Mouse (Mus musculus): Measurements from ENCODE around the gene Efs. TPM values are rescaled to one million over a fixed set of nuclear protein-coding genes. Genes with fewer than 3 reads are reported as not detected.
"Not testable (repeated sequence)": the region's sequence is repeated elsewhere in the genome, so short reads cannot be mapped to it uniquely, and the experiment has no call there.

The Efs gene
- total and polyA plus RNA-seq, 3 experiments, result 1.9 to 5.1 (median 3.0) TPM

- Histone ChIP-seq H3K27me3 (ENCODE audit: control insufficient read depth, insufficient read depth, low read length) (no peaks in the 10 kb centered on the region), H3K4me3 (peak overlapping the region; percentile 38), H3K4me1 (ENCODE audit: control insufficient read depth, insufficient read depth, low read length) (no peaks in the 10 kb centered on the region), H3K79me2 (replicated peaks; ENCODE audit: control insufficient read depth, insufficient read depth, low read length) (no peaks in the 10 kb centered on the region), H3K9ac (ENCODE audit: low read depth, low read length) (peak overlapping the region; percentile 69), H3K36me3 (ENCODE audit: control insufficient read depth, insufficient read depth, low read length) (no peaks in the 10 kb centered on the region; the same call in 1 of the 2 replicates), H3K27ac (peak overlapping the region; percentile 4)
- DNase-seq, result no peak
- TF ChIP-seq EP300 (IDR thresholded peaks at IDR 0.05; ENCODE audit: insufficient read depth, low read depth, low read length), result peak; percentile 33; the same call in 1 of the 2 replicates
- peak; percentile 72; the same call in 1 of the 2 replicates for TF ChIP-seq POLR2A (IDR thresholded peaks at IDR 0.05; ENCODE audit: insufficient read depth, low read depth, low read length)
- no peak for TF ChIP-seq CTCF (IDR thresholded peaks at IDR 0.05)
- intact Hi-C loops (cut with DNase I), result no loop called here
- 31% methylated on average over 10 of the region's 10 CpGs for WGBS
Measured at GRCm38 (mm10) chr14:54960769-54961168, 34.8 kb upstream of the Efs start.

GRCm38 (mm10) chr14:54959853-54960613 is 34.1 kb upstream of the Efs start:
- H3K79me2 ChIP-seq (replicated peaks; ENCODE audit: control insufficient read depth, insufficient read depth, low read length); intact Hi-C loops (cut with DNase I); H3K4me1 ChIP-seq (ENCODE audit: control insufficient read depth, insufficient read depth, low read length); H3K27me3 ChIP-seq (ENCODE audit: control insufficient read depth, insufficient read depth, low read length); DNase-seq; H3K36me3 ChIP-seq (ENCODE audit: control insufficient read depth, insufficient read depth, low read length): not testable (repeated sequence)
- 63% methylated on average over 12 of the region's 12 CpGs for WGBS
- Histone ChIP-seq H3K27ac (peak overlapping the region; percentile 36), H3K4me3 (peak overlapping the region; percentile 38), H3K9ac (ENCODE audit: low read depth, low read length) (peak overlapping the region; percentile 69)
- peak; percentile 85 for TF ChIP-seq POLR2A (IDR thresholded peaks at IDR 0.05; ENCODE audit: insufficient read depth, low read depth, low read length)
- peak; percentile 79 for TF ChIP-seq EP300 (IDR thresholded peaks at IDR 0.05; ENCODE audit: insufficient read depth, low read depth, low read length)

- 66% methylated on average over 3 of the region's 3 CpGs for WGBS
- peak overlapping the region; percentile 69 for H3K9ac ChIP-seq (ENCODE audit: low read depth, low read length)
- DNase-seq, result no peak
- no peaks in the 10 kb centered on the region; the same call in 1 of the 2 replicates for H3K36me3 ChIP-seq (ENCODE audit: control insufficient read depth, insufficient read depth, low read length)
- intact Hi-C loops (cut with DNase I), result no loop called here
- H3K4me1 ChIP-seq (ENCODE audit: control insufficient read depth, insufficient read depth, low read length), result no peaks in the 10 kb centered on the region
- no peaks in the 10 kb centered on the region for H3K79me2 ChIP-seq (replicated peaks; ENCODE audit: control insufficient read depth, insufficient read depth, low read length)
- H3K27ac ChIP-seq, result peak overlapping the region; percentile 36
- no peaks in the 10 kb centered on the region; the same call in 1 of the 2 replicates for H3K27me3 ChIP-seq (ENCODE audit: control insufficient read depth, insufficient read depth, low read length)
- TF ChIP-seq EP300 (IDR thresholded peaks at IDR 0.05; ENCODE audit: insufficient read depth, low read depth, low read length) (peak; percentile 73), POLR2A (IDR thresholded peaks at IDR 0.05; ENCODE audit: insufficient read depth, low read depth, low read length) (peak; percentile 69), CTCF (IDR thresholded peaks at IDR 0.05) (no peak)
- H3K4me3 ChIP-seq, result peak overlapping the region; percentile 38
Measured at GRCm38 (mm10) chr14:54959197-54959596, 33.3 kb upstream of the Efs start.

GRCm38 (mm10) chr14:54958503-54958902 is 32.6 kb upstream of the Efs start:
- Histone ChIP-seq H3K36me3 (ENCODE audit: control insufficient read depth, insufficient read depth, low read length) (no peaks in the 10 kb centered on the region; the same call in 1 of the 2 replicates), H3K79me2 (replicated peaks; ENCODE audit: control insufficient read depth, insufficient read depth, low read length) (no peaks in the 10 kb centered on the region), H3K4me3 (peak overlapping the region; percentile 38), H3K4me1 (ENCODE audit: control insufficient read depth, insufficient read depth, low read length) (no peaks in the 10 kb centered on the region), H3K9ac (ENCODE audit: low read depth, low read length) (peak overlapping the region; percentile 69), H3K27me3 (ENCODE audit: control insufficient read depth, insufficient read depth, low read length) (no peaks in the 10 kb centered on the region; the same call in 1 of the 2 replicates), H3K27ac (peak overlapping the region; percentile 23; the same call in 1 of the 2 replicates)
- DNase-seq, result no peak
- no peak for TF ChIP-seq CTCF (IDR thresholded peaks at IDR 0.05)
- TF ChIP-seq EP300 (IDR thresholded peaks at IDR 0.05; ENCODE audit: insufficient read depth, low read depth, low read length), result peak; percentile 96; the same call in 1 of the 2 replicates
- TF ChIP-seq POLR2A (IDR thresholded peaks at IDR 0.05; ENCODE audit: insufficient read depth, low read depth, low read length), result peak; percentile 89
- WGBS, result 55% methylated on average over 4 of the region's 4 CpGs
- intact Hi-C loops (cut with DNase I), result no loop called here

GRCm38 (mm10) chr14:54956533-54956932 is 30.6 kb upstream of the Efs start:
- no peak overlapping the region; the same call in 1 of the 2 replicates for H3K27ac ChIP-seq
- H3K36me3 ChIP-seq (ENCODE audit: control insufficient read depth, insufficient read depth, low read length), result peaks cover 3% of the 10 kb centered on the region
- peak overlapping the region; percentile 15; the same call in 1 of the 2 replicates for H3K4me3 ChIP-seq
- WGBS, result 60% methylated on average over 9 of the region's 9 CpGs
- TF ChIP-seq EP300 (IDR thresholded peaks at IDR 0.05; ENCODE audit: insufficient read depth, low read depth, low read length) (no peak), POLR2A (IDR thresholded peaks at IDR 0.05; ENCODE audit: insufficient read depth, low read depth, low read length) (peak; percentile 68; the same call in 1 of the 2 replicates)
- H3K79me2 ChIP-seq (replicated peaks; ENCODE audit: control insufficient read depth, insufficient read depth, low read length), result no peaks in the 10 kb centered on the region
- peak overlapping the region; percentile 28 for H3K9ac ChIP-seq (ENCODE audit: low read depth, low read length)
- H3K27me3 ChIP-seq (ENCODE audit: control insufficient read depth, insufficient read depth, low read length), result no peaks in the 10 kb centered on the region; the same call in 1 of the 2 replicates
- no peak for DNase-seq
- intact Hi-C loops (cut with DNase I), result no loop called here
- H3K4me1 ChIP-seq (ENCODE audit: control insufficient read depth, insufficient read depth, low read length), result no peaks in the 10 kb centered on the region; the same call in 1 of the 2 replicates

GRCm38 (mm10) chr14:54955481-54955880 is 29.6 kb upstream of the Efs start:
- Histone ChIP-seq H3K27me3 (ENCODE audit: control insufficient read depth, insufficient read depth, low read length) (no peaks in the 10 kb centered on the region; the same call in 1 of the 2 replicates), H3K27ac (no peak overlapping the region), H3K9ac (ENCODE audit: low read depth, low read length) (peak overlapping the region; percentile 2; the same call in 1 of the 2 replicates), H3K79me2 (replicated peaks; ENCODE audit: control insufficient read depth, insufficient read depth, low read length) (no peaks in the 10 kb centered on the region), H3K36me3 (ENCODE audit: control insufficient read depth, insufficient read depth, low read length) (peaks cover 3% of the 10 kb centered on the region), H3K4me3 (no peak overlapping the region), H3K4me1 (ENCODE audit: control insufficient read depth, insufficient read depth, low read length) (no peaks in the 10 kb centered on the region; the same call in 1 of the 2 replicates)
- TF ChIP-seq CTCF (IDR thresholded peaks at IDR 0.05) (no peak), EP300 (IDR thresholded peaks at IDR 0.05; ENCODE audit: insufficient read depth, low read depth, low read length) (peak; percentile 98), POLR2A (IDR thresholded peaks at IDR 0.05; ENCODE audit: insufficient read depth, low read depth, low read length) (peak; percentile 93)
- whole genome bisulfite sequencing, result 62% methylated on average over 3 of the region's 3 CpGs
- no peak for DNase-seq
- intact Hi-C loops (cut with DNase I), result no loop called here

Measured in heart, adult 2 months (tissue).